Mouse (Mus musculus) liver, embryonic 14.5 days (tissue): ENCODE measurements around the gene Olfr862. TPM values are rescaled to one million over a fixed set of nuclear protein-coding genes. Genes with fewer than 3 reads are reported as not detected.

Experiments
- ATAC-seq: fragments of 200-750 bp; cut with Nextera tagmentation; 2 replicates; pipeline ENCODE4 v1.8.0; 2017; ENCODE audit warnings: moderate number of reproducible peaks, mild to moderate bottlenecking, moderate library complexity; ENCODE audit not compliant: insufficient read depth
- DNase-seq, 3 experiments: peaks; one replicate each; pipeline ENCODE4 v3.0.0-alpha.2; 2012 to 2013; ENCODE audit warnings: low read depth in 3 of 3, low spot score in 3 of 3
- H3K27ac ChIP-seq: fragments of 300-500 bp; sonication (generic); 2 replicates; pipeline ENCODE4 v1.5.1; 2014; ENCODE audit warnings: moderate library complexity, mild to moderate bottlenecking, control low read depth, inconsistent platforms
- H3K27me3 ChIP-seq: fragments of 300-500 bp; sonication (generic); 2 replicates; pipeline ENCODE4 v1.6.1; 2014; ENCODE audit warnings: mild to moderate bottlenecking, low read length, moderate library complexity; ENCODE audit not compliant: control insufficient read depth, insufficient read depth
- H3K36me3 ChIP-seq: fragments of 300-500 bp; sonication (generic); replicated peaks from 2 replicates; pipeline ENCODE4 v1.6.1; 2014; ENCODE audit warnings: low read depth; ENCODE audit not compliant: control insufficient read depth, insufficient read depth
- H3K4me1 ChIP-seq, 2 experiments: fragments of 200-500 bp in 1 of 2; fragments of 300-500 bp in 1 of 2; sonication (generic) in 1 of 2; replicated peaks; 2 replicates each; pipeline ENCODE4 v1.6.1; 2012 to 2014; ENCODE audit warnings: antibody characterized with exemption in 1 of 2, inconsistent platforms in 1 of 2, low read length in 1 of 2; ENCODE audit not compliant: control insufficient read depth in 2 of 2, insufficient read depth in 2 of 2
- H3K4me2 ChIP-seq: fragments of 300-500 bp; sonication (generic); 2 replicates; pipeline ENCODE4 v1.6.1; 2014; ENCODE audit warnings: low read depth, mild to moderate bottlenecking, control low read depth, moderate library complexity
- H3K4me3 ChIP-seq, 2 experiments: fragments of 200-500 bp in 1 of 2; fragments of 300-500 bp in 1 of 2; sonication (generic) in 1 of 2; 2 replicates each; pipeline ENCODE4 v1.5.1; 2012 to 2014; ENCODE audit warnings: low read depth in 2 of 2, low read length in 2 of 2, mild to moderate bottlenecking in 2 of 2, control low read depth in 1 of 2, inconsistent platforms in 1 of 2, moderate library complexity in 1 of 2; ENCODE audit not compliant: insufficient read depth in 1 of 2
- H3K9ac ChIP-seq: fragments of 300-500 bp; sonication (generic); replicated peaks from 2 replicates; pipeline ENCODE4 v1.6.1; 2014; ENCODE audit warnings: mild to moderate bottlenecking, control low read depth, moderate library complexity
- H3K9me3 ChIP-seq: fragments of 300-500 bp; sonication (generic); 2 replicates; pipeline ENCODE4 v1.6.1; 2016; ENCODE audit warnings: low read length, mixed read lengths; ENCODE audit not compliant: control insufficient read depth
- CTCF ChIP-seq: IDR thresholded peaks from 2 replicates; pipeline ENCODE4 v1.5.1; 2016; ENCODE audit warnings: antibody characterized with exemption, low read depth, control low read depth
- EP300 ChIP-seq: IDR thresholded peaks from 2 replicates; pipeline ENCODE4 v1.6.1; 2016; ENCODE audit warnings: antibody characterized with exemption, low read depth
- WGBS: fragments of 180-500 bp; shearing (Covaris S2); extraction: QIAGEN DNeasy Blood & Tissue Kit; methylation state at CpG from one replicate; pipeline ENCODE4 v1.1.7; 2014; ENCODE audit not compliant: insufficient replicate concordance; 5-methylcytosine and 5-hydroxymethylcytosine counted together
- polyA plus RNA-seq, 2 experiments: library from polyadenylated mRNA; depleted of rRNA in 1 of 2; stranded (reverse) in 1 of 2; unstranded in 1 of 2; fragments of >200 nt; fragmentation: Nextera tagmentation in 1 of 2; extraction: Ambion mirVana in 1 of 2; gene quantifications; 2 replicates each; pipeline versions ENCODE4 v1.2.1 to v1.2.3; 2012 to 2014

The Olfr862 gene
- polyA plus RNA-seq (2012; rRNA removed) (not detected in 2 replicates), polyA plus RNA-seq (2014; fragmentation: Nextera tagmentation; extraction: Ambion mirVana) (not detected in 2 replicates)

DNA sequence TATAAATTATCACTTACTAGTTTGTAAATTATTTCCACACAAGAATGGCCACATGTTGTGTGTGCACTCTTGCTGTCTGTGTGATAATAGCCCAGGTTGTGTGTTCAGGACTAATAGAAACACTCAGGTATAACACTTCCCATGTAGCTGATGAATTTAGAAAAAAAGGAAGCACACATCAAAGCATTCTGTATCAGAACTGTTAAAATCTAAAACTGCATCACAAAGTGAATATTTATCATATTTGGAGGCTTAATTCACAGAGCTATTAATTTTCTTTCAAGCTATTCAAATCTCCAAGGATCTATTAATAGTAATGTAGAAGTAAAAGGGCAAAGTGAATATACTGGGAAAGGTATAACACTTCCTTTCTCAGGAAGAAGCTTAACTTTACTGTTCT, at the start of gene Olfr862:
Gene Olfr862, minus strand, starts transcription at position 101 of the 400 bp plus-strand sequence.
- Histone ChIP-seq H3K9ac (no peak within 1 kb of the TSS), H3K9me3 (no peaks in the 10 kb centered on the region), H3K27ac (no peak within 1 kb of the TSS), H3K4me3 (no peak within 1 kb of the TSS), H3K4me1 (no peaks in the 10 kb centered on the region), H3K4me2 (no peak within 1 kb of the TSS), H3K27me3 (no peaks in the 10 kb centered on the region), H3K36me3 (no peaks in the 10 kb centered on the region)
- no peak for DNase-seq
- TF ChIP-seq EP300, result no peak
- TF ChIP-seq CTCF, result no peak
- no peak for ATAC-seq

- no peak within 1 kb of the TSS for H3K27ac ChIP-seq
- no peak within 1 kb of the TSS for H3K9ac ChIP-seq
- H3K9me3 ChIP-seq, result no peaks in the 10 kb centered on the region
- H3K4me1 ChIP-seq, result no peaks in the 10 kb centered on the region
- WGBS, result 51% methylated on average over 2 of the region's 2 CpGs
- no peak for ATAC-seq
- no peaks in the 10 kb centered on the region for H3K27me3 ChIP-seq
- no peak for DNase-seq
- no peak within 1 kb of the TSS for H3K4me3 ChIP-seq
- no peak within 1 kb of the TSS for H3K4me2 ChIP-seq
- H3K36me3 ChIP-seq, result no peaks in the 10 kb centered on the region
- no peak for TF ChIP-seq EP300
- no peak for TF ChIP-seq CTCF
These were observed 28.8 kb upstream of the Olfr862 start, which contains the start of gene Olfr77 for GRCm38 (mm10) chr9:19916565-19916964. Gene Olfr77 (plus strand): TSS chr9:19916865.

GRCm38 (mm10) chr9:19911170-19911569, 23.4 kb upstream of the Olfr862 start:
- Histone ChIP-seq H3K36me3 (no peaks in the 10 kb centered on the region), H3K27me3 (no peaks in the 10 kb centered on the region), H3K4me1 (no peaks in the 10 kb centered on the region), H3K27ac (no peak overlapping the region), H3K4me2 (no peak overlapping the region), H3K4me3 (no peak overlapping the region), H3K9ac (no peak overlapping the region), H3K9me3 (no peaks in the 10 kb centered on the region)
- WGBS, result 35% methylated on average over 4 of the region's 4 CpGs
- TF ChIP-seq EP300, result no peak
- no peak for TF ChIP-seq CTCF
- no peak for ATAC-seq
- no peak for DNase-seq

- WGBS, result 51% methylated on average over 1 of the region's 1 CpGs
- Histone ChIP-seq H3K9ac (no peak within 1 kb of the TSS), H3K4me1 (no peaks in the 10 kb centered on the region), H3K36me3 (no peaks in the 10 kb centered on the region), H3K9me3 (no peaks in the 10 kb centered on the region), H3K27me3 (no peaks in the 10 kb centered on the region), H3K4me3 (no peak within 1 kb of the TSS), H3K27ac (no peak within 1 kb of the TSS), H3K4me2 (no peak within 1 kb of the TSS)
- ATAC-seq (no peak), DNase-seq (no peak)
- no peak for TF ChIP-seq CTCF
- TF ChIP-seq EP300, result no peak
These were observed 38.2 kb downstream of the Olfr862 start, which contains the start of gene Olfr860 for GRCm38 (mm10) chr9:19849647-19850046. Gene Olfr860 (minus strand): TSS chr9:19849747.

Other genes starting within 250 kb of the Olfr862 start
- gene Olfr857, start 178.6 kb downstream of the Olfr862 start, polyA plus RNA-seq (2012; rRNA removed), result 0.08 TPM in 1 of 2 replicates, not detected in the other
- not detected in 2 replicates for gene Olfr857, start 178.6 kb downstream of the Olfr862 start, polyA plus RNA-seq (2014; fragmentation: Nextera tagmentation; extraction: Ambion mirVana)
- gene Olfr58, start 107.7 kb downstream of the Olfr862 start, polyA plus RNA-seq (2012; rRNA removed), result not detected in 2 replicates
- not detected in 2 replicates for gene Olfr58, start 107.7 kb downstream of the Olfr862 start, polyA plus RNA-seq (2014; fragmentation: Nextera tagmentation; extraction: Ambion mirVana)
- gene Olfr859, start 83.1 kb downstream of the Olfr862 start, polyA plus RNA-seq (2012; rRNA removed), result not detected in 2 replicates
- gene Olfr859, start 83.1 kb downstream of the Olfr862 start, polyA plus RNA-seq (2014; fragmentation: Nextera tagmentation; extraction: Ambion mirVana), result not detected in 2 replicates
- not detected in 2 replicates for gene Olfr860, start 38.3 kb downstream of the Olfr862 start, polyA plus RNA-seq (2012; rRNA removed)
- not detected in 2 replicates for gene Olfr860, start 38.3 kb downstream of the Olfr862 start, polyA plus RNA-seq (2014; fragmentation: Nextera tagmentation; extraction: Ambion mirVana)
- gene Olfr77, start 28.9 kb upstream of the Olfr862 start, polyA plus RNA-seq (2012; rRNA removed), result not detected in 2 replicates
- gene Olfr77, start 28.9 kb upstream of the Olfr862 start, polyA plus RNA-seq (2014; fragmentation: Nextera tagmentation; extraction: Ambion mirVana), result 0.24 and 0.29 TPM in 2 replicates
- gene Olfr866, start 140.0 kb upstream of the Olfr862 start, polyA plus RNA-seq (2012; rRNA removed), result not detected in 2 replicates
- not detected in 2 replicates for gene Olfr866, start 140.0 kb upstream of the Olfr862 start, polyA plus RNA-seq (2014; fragmentation: Nextera tagmentation; extraction: Ambion mirVana)
- not detected in 2 replicates for gene Olfr867, start 169.6 kb upstream of the Olfr862 start, polyA plus RNA-seq (2012; rRNA removed)
- not detected in 2 replicates for gene Olfr867, start 169.6 kb upstream of the Olfr862 start, polyA plus RNA-seq (2014; fragmentation: Nextera tagmentation; extraction: Ambion mirVana)
- not detected in 2 replicates for gene Olfr868, start 210.6 kb upstream of the Olfr862 start, polyA plus RNA-seq (2012; rRNA removed)
- gene Olfr868, start 210.6 kb upstream of the Olfr862 start, polyA plus RNA-seq (2014; fragmentation: Nextera tagmentation; extraction: Ambion mirVana), result not detected in 2 replicates
- gene Olfr869, start 241.0 kb upstream of the Olfr862 start, polyA plus RNA-seq (2012; rRNA removed), result not detected in 2 replicates
- not detected in 2 replicates for gene Olfr869, start 241.0 kb upstream of the Olfr862 start, polyA plus RNA-seq (2014; fragmentation: Nextera tagmentation; extraction: Ambion mirVana)